Mouse (Mus musculus) urinary bladder, adult 2 months (tissue): ENCODE data around the gene Spata45. TPM values are rescaled to one million over a fixed set of nuclear protein-coding genes. Genes with fewer than 3 reads are reported as not detected.

ENCODE experiments used
- DNase-seq: peaks from one replicate; pipeline ENCODE4 v3.0.0; 2022; ENCODE audit warnings: low spot score
- polyA plus RNA-seq: library from polyadenylated mRNA; depleted of rRNA; stranded (reverse); fragments of >200 nt; gene quantifications from 2 replicates; pipeline ENCODE4 v1.2.3, GENCODE M21; 2012; rRNA removed

Spata45 gene
- polyA plus RNA-seq, 1 experiment = not detected

DNA sequence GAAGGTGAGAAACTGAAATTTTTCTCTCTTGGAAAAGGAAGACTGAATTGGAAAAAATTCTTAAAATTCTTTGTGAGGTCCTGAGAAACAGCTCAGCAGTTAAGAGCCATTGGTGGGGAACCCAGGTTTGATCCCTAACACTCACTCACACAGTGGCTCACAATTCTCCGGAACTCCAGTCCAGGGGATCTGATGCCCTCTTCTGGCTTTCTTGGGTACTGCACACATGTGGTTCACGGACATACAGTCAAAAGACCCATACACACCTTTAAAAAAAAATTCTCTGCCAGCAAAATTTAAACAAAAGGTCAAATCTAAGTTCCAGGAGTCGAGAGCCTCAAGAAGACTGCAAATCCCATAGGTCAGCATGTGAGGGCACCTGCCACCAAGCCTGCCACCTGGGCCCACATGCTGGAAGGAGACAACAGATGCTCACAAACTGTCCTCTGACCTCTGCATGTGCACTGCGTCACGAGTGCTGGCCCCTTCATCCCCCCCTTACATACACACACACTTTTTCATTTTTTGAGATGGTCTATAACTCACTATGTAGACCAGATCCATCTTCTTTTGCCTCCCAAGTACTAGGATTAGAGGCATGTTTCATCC is 48.6 kb downstream of the Spata45 start:
- no peak for DNase-seq

DNA sequence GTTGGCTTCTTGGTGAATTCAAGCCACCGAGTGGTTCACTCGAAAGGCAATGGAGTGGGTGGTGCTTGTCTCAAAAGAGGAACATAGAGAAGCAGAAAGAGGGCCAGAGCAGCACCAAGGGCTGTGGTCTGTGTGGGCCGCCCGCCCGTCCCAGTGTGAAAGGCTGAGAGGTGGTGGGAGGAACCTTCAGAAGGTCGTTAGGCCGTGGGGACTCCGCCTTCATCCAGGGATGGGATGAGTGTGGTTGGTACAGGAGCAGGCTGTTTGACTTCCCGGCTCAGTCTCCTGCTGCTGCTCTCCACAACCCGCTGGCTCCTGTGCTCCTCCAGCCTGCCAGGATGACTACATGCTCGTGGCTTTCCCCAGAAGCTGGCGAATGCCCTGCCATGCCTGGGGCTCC is 49.2 kb downstream of the Spata45 start:
- DNase-seq = no peak

DNA sequence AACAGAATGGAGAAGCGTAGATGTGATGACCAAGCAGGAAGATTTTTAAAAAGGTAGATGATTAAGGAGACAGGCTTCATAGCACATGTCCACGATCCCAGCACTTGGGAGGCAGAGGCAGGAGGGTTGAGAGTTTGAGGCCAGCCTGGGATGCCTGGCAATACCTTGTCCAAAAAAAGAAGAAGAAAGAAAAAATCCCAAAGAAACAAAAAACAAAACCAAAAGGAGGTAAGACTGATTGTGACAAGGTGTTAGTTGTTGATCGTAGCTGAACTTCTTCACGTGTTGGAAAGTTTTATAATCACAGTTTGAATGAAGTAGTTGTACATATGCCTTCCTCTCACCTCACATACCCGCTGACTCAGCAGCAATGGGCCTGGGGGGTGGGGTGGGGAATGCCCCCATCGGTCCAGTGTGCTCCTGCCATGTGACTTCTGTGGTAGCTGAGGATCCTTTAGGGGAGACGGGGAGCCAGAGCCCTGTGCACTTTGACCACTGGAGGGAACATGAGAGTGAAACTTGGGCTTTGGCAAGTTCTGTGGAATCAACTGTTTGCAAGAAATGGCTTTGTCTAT is 50.0 kb downstream of the Spata45 start:
- no peak for DNase-seq

DNA sequence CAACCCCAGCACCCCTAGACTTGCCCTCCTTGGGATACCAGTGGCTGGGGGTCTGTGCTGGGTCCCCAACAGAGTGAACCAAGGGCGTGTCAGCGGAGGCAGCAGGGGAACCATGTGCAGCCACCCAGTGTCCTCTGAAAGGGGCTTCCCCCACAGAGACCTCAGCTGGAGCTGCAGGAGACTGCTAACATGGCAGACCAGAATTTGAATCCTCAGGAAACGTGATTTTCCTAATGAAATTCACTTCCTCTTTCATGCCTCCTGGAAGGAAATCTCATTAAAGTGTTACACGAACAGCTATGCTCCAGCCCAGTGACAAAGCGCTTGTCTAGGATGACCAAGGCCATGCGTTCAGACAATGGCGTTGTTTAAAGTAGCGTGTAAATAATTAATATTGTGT is 50.5 kb downstream of the Spata45 start:
- DNase-seq = no peak

DNA sequence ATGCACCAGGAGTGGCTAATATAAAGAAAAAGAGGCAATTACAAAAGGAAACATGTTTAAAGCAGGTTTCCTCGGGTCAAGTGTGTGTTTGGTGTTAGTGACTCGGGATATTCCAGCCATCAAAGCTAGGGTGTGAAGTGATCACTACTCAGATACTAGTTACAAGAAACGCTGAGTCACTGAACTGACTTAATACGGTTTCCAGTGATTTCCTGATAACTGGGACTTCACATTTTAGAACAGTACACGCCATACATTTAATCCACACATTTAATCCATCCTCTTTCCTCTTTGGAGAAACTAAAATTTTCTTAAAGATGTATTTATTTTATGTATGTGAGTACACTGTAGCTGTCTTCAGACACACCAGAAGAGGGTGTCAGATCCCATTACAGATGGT is 51.5 kb downstream of the Spata45 start:
- DNase-seq = no peak

DNA sequence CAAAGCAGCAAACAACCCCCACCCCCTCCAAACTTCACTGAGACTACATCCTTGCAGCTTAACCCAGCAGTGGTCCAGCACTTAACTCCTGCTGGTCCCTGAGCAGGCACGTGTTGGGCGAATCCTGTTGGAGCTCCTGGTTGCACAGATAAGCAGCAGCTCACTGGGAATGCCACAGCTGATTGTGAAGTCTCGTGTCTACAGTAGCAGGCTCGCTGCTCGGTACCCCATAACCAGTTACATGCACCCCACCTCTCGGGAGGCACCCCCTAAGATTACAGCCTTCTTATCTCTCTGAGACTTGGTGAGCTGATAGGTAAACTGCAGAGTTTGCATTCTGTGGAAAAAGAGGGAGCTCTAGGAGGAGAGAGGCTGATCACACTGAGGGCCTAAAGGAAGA is 52.9 kb downstream of the Spata45 start:
- DNase-seq = no peak

DNA sequence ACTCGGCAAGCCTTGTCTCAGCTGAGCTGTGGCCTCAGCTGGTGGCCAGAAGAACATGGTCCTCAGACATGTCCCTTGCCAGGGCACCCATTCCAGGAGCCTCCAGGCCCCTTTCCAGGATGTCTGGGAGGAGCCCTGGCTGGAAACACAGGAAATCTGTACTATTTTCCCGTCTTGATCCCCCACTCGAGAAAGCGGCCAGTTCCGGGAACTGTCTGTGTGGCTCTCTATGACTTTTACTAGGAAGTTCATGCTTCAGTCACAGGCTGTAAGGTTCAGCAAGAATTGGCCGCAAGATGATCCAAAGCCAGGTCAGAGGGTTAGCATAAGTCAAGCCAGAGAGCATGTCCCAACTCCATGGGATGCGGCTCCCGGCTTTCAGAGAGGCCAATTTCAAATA is 55.6 kb downstream of the Spata45 start:
- no peak for DNase-seq

Other genes with a start within 250 kb of the Spata45 start
- gene Rps6kc1, start 124.9 kb upstream of the Spata45 start, polyA plus RNA-seq = 9.5 and 13.8 TPM in 2 replicates
- gene Angel2, start 111.5 kb upstream of the Spata45 start, polyA plus RNA-seq = 45.3 and 50.5 TPM in 2 replicates
- 0.56 and 0.88 TPM in 2 replicates for gene Vash2, start 57.3 kb upstream of the Spata45 start, polyA plus RNA-seq
- gene Flvcr1, start 10.5 kb upstream of the Spata45 start, polyA plus RNA-seq = 16.5 and 18.3 TPM in 2 replicates
- 32.4 and 36.2 TPM in 2 replicates for gene Tatdn3, start 26.3 kb downstream of the Spata45 start, polyA plus RNA-seq
- gene Nsl1, start 26.4 kb downstream of the Spata45 start, polyA plus RNA-seq = 0.80 and 1.3 TPM in 2 replicates
- 4.5 and 4.7 TPM in 2 replicates for gene Batf3, start 61.2 kb downstream of the Spata45 start, polyA plus RNA-seq
- not detected in 2 replicates for gene Fam71a, start 128.2 kb downstream of the Spata45 start, polyA plus RNA-seq
- gene Atf3, start 181.4 kb downstream of the Spata45 start, polyA plus RNA-seq = 4.6 and 9.8 TPM in 2 replicates